Mouse (Mus musculus) liver, adult 2 months (tissue): Measurements from ENCODE around the gene Gm17359.

Experiments used
- CTCF ChIP-seq: fragments of 200-500 bp; IDR thresholded peaks from 2 replicates; pipeline ENCODE4 v1.5.1; 2011; ENCODE audit warnings: low read depth, low read length, control low read depth
- POLR2A ChIP-seq: fragments of 200-500 bp; IDR thresholded peaks from 2 replicates; pipeline ENCODE4 v1.6.1; 2011; ENCODE audit warnings: low read length, control low read depth; ENCODE audit not compliant: insufficient read depth; ENCODE audit errors: extremely low read depth

GRCm38 (mm10) chr3:79296049-79296448, 40.4 kb upstream of the Gm17359 start:
- TF ChIP-seq CTCF (peak; percentile 35; the same call in 1 of the 2 replicates), POLR2A (no peak)
